Mouse (Mus musculus) ovary, adult 18-20 months (tissue): ENCODE data around the gene Ifi202b.
"Not testable (repeated sequence)": the region's sequence is repeated elsewhere in the genome, so short reads cannot be mapped to it uniquely, and the experiment has no call there.

Experiments
- DNase-seq: peaks from one replicate; pipeline ENCODE4 v3.0.0; 2022; ENCODE audit warnings: low spot score, mixed read lengths

Ifi202b gene

GRCm38 (mm10) chr1:173982694-173983305, at the start of gene Ifi202b:
Gene Ifi202b, minus strand, starts transcription at chr1:173982744.
- not testable (repeated sequence) for DNase-seq

GRCm38 (mm10) chr1:174031698-174032097, 49.2 kb upstream of the Ifi202b start, which contains the start of gene Ifi205:
Gene Ifi205, minus strand, starts transcription at chr1:174031810.
- no peak for DNase-seq

- not testable (repeated sequence) for DNase-seq
Measured at GRCm38 (mm10) chr1:174007050-174007449, 24.5 kb upstream of the Ifi202b start.

- DNase-seq, result not testable (repeated sequence)
Measured at GRCm38 (mm10) chr1:174004352-174005109, 22.0 kb upstream of the Ifi202b start.

GRCm38 (mm10) chr1:173995003-173995402, 12.5 kb upstream of the Ifi202b start:
- no peak for DNase-seq

GRCm38 (mm10) chr1:173981038-173981437, 1.5 kb downstream of the Ifi202b start:
- not testable (repeated sequence) for DNase-seq

GRCm38 (mm10) chr1:173977622-173978021, 4.9 kb downstream of the Ifi202b start:
- DNase-seq, result no peak

- no peak for DNase-seq
Measured at GRCm38 (mm10) chr1:173973111-173973510, 9.4 kb downstream of the Ifi202b start.

GRCm38 (mm10) chr1:173961491-173961890, 21.1 kb downstream of the Ifi202b start:
- not testable (repeated sequence) for DNase-seq

- DNase-seq, result not testable (repeated sequence)
Measured at GRCm38 (mm10) chr1:173959998-173960397, 22.5 kb downstream of the Ifi202b start.

GRCm38 (mm10) chr1:173955839-173956527, 26.6 kb downstream of the Ifi202b start:
- DNase-seq, result not testable (repeated sequence)

GRCm38 (mm10) chr1:173955071-173955796, 27.3 kb downstream of the Ifi202b start:
- no peak for DNase-seq

- DNase-seq, result no peak
Measured at GRCm38 (mm10) chr1:173953563-173953962, 29.0 kb downstream of the Ifi202b start.

GRCm38 (mm10) chr1:173949044-173949443, 33.5 kb downstream of the Ifi202b start:
- DNase-seq, result not testable (repeated sequence)

- DNase-seq, result not testable (repeated sequence)
Measured at GRCm38 (mm10) chr1:173942780-173943066, 39.8 kb downstream of the Ifi202b start.

GRCm38 (mm10) chr1:173941924-173942779, 40.4 kb downstream of the Ifi202b start, which contains the start of the genes Mndal and Ifi203:
Gene Mndal, minus strand, starts transcription at chr1:173942491.
Gene Ifi203, minus strand, starts transcription at chr1:173942672.
- DNase-seq, result not testable (repeated sequence)

GRCm38 (mm10) chr1:173941522-173941921, 41.0 kb downstream of the Ifi202b start:
- DNase-seq, result not testable (repeated sequence)

- not testable (repeated sequence) for DNase-seq
Measured at GRCm38 (mm10) chr1:173919279-173919678, 63.3 kb downstream of the Ifi202b start.

GRCm38 (mm10) chr1:173914559-173914958, 68.0 kb downstream of the Ifi202b start:
- DNase-seq, result no peak

- DNase-seq, result not testable (repeated sequence)
Measured at GRCm38 (mm10) chr1:173913256-173913791, 69.2 kb downstream of the Ifi202b start.
